Mouse (Mus musculus): ENCODE results near the gene Drc1.
A peak's percentile ranks its signal among the peaks of the same experiment; 100 is the strongest.

Gene Drc1

GRCm38 (mm10) chr5:30281291-30281732 lies at the start of gene Drc1:
Gene Drc1, plus strand, starts transcription at chr5:30281388.
- DNase-seq (ENCODE audit: low read depth, low spot score) = no peak

- DNase-seq (ENCODE audit: low read depth, low spot score) = no peak
These were observed 49.3 kb upstream of the Drc1 start for GRCm38 (mm10) chr5:30231891-30232270.

- peak; percentile 99 for DNase-seq (ENCODE audit: low read depth, low spot score)
These were observed 48.8 kb upstream of the Drc1 start, which contains the start of gene Selenoi for GRCm38 (mm10) chr5:30232271-30232971. Gene Selenoi, plus strand, starts transcription at chr5:30232581.

GRCm38 (mm10) chr5:30233042-30233441 lies 48.1 kb upstream of the Drc1 start:
- DNase-seq (ENCODE audit: low read depth, low spot score) = peak; percentile 29

- no peak for DNase-seq (ENCODE audit: low read depth, low spot score)
These were observed 47.2 kb upstream of the Drc1 start for GRCm38 (mm10) chr5:30233979-30234378.

- DNase-seq (ENCODE audit: low read depth, low spot score) = no peak
These were observed 45.5 kb upstream of the Drc1 start for GRCm38 (mm10) chr5:30235641-30236126.

GRCm38 (mm10) chr5:30238533-30238932 lies 42.7 kb upstream of the Drc1 start:
- DNase-seq (ENCODE audit: low read depth, low spot score) = no peak

GRCm38 (mm10) chr5:30240552-30240951 lies 40.6 kb upstream of the Drc1 start:
- DNase-seq (ENCODE audit: low read depth, low spot score) = peak; percentile 71

GRCm38 (mm10) chr5:30242410-30242809 lies 38.8 kb upstream of the Drc1 start:
- no peak for DNase-seq (ENCODE audit: low read depth, low spot score)

GRCm38 (mm10) chr5:30243741-30244140 lies 37.4 kb upstream of the Drc1 start:
- peak; percentile 28 for DNase-seq (ENCODE audit: low read depth, low spot score)

- no peak for DNase-seq (ENCODE audit: low read depth, low spot score)
These were observed 35.2 kb upstream of the Drc1 start for GRCm38 (mm10) chr5:30245861-30246416.

GRCm38 (mm10) chr5:30247666-30248065 lies 33.5 kb upstream of the Drc1 start:
- DNase-seq (ENCODE audit: low read depth, low spot score) = no peak

- DNase-seq (ENCODE audit: low read depth, low spot score) = no peak
These were observed 25.4 kb upstream of the Drc1 start for GRCm38 (mm10) chr5:30255567-30256354.

- no peak for DNase-seq (ENCODE audit: low read depth, low spot score)
These were observed 22.4 kb upstream of the Drc1 start for GRCm38 (mm10) chr5:30258776-30259175.

GRCm38 (mm10) chr5:30270571-30271190 lies 10.5 kb upstream of the Drc1 start:
- no peak for DNase-seq (ENCODE audit: low read depth, low spot score)

GRCm38 (mm10) chr5:30271599-30272281 lies 9.4 kb upstream of the Drc1 start:
- no peak for DNase-seq (ENCODE audit: low read depth, low spot score)

GRCm38 (mm10) chr5:30276361-30276760 lies 4.8 kb upstream of the Drc1 start:
- DNase-seq (ENCODE audit: low read depth, low spot score) = no peak

- DNase-seq (ENCODE audit: low read depth, low spot score) = no peak
These were observed 2.2 kb upstream of the Drc1 start for GRCm38 (mm10) chr5:30278952-30279351.

GRCm38 (mm10) chr5:30279446-30279845 lies 1.7 kb upstream of the Drc1 start:
- no peak for DNase-seq (ENCODE audit: low read depth, low spot score)

GRCm38 (mm10) chr5:30280864-30281263 lies 324 bp upstream of the Drc1 start:
- no peak for DNase-seq (ENCODE audit: low read depth, low spot score)
